Mouse (Mus musculus) cerebellum, adult 2 months (tissue): ENCODE measurements at regions not wholly inside any gene's neighbourhood (a gene's known extent, or its start where the extent isn't known, plus 50 kb on each side); places are given as distances from the start of the nearest gene placed in this dataset.

ENCODE experiments used
- DNase-seq, 2 experiments: peaks; one replicate each; pipeline ENCODE4 v3.0.0; 2021
- H3K27ac ChIP-seq: fragments of 200-500 bp; 2 replicates; pipeline ENCODE4 v1.5.1; 2012; ENCODE audit warnings: low read length, control low read depth, inconsistent platforms; ENCODE audit not compliant: insufficient read depth
- H3K27me3 ChIP-seq: fragments of 200-500 bp; 2 replicates; pipeline ENCODE4 v1.6.1; 2012; ENCODE audit warnings: inconsistent platforms, mild to moderate bottlenecking, low read length, moderate library complexity; ENCODE audit not compliant: control insufficient read depth, insufficient read depth
- H3K4me1 ChIP-seq: fragments of 200-500 bp; 2 replicates; pipeline ENCODE4 v1.6.1; 2011; ENCODE audit warnings: low read length; ENCODE audit not compliant: control insufficient read depth, insufficient read depth
- H3K4me3 ChIP-seq: fragments of 200-500 bp; replicated peaks from 2 replicates; pipeline ENCODE3; 2011; ENCODE audit warnings: mild to moderate bottlenecking, low read depth, low read length, control low read depth; ENCODE audit not compliant: insufficient read depth
- CTCF ChIP-seq: fragments of 200-500 bp; IDR thresholded peaks from 2 replicates; pipeline ENCODE4 v1.5.1; 2011; ENCODE audit warnings: low read depth, mild to moderate bottlenecking, control low read depth, low read length, moderate library complexity, borderline replicate concordance; ENCODE audit not compliant: insufficient read depth
- POLR2A ChIP-seq: fragments of 200-500 bp; IDR thresholded peaks from 2 replicates; pipeline ENCODE4 v1.6.1; 2011; ENCODE audit warnings: low read length, control low read depth, borderline replicate concordance; ENCODE audit not compliant: insufficient read depth
- WGBS: fragments of 180-500 bp; shearing (Covaris S2); methylation state at CpG from one replicate; pipeline ENCODE4 v1.1.7; 2018; 5-methylcytosine and 5-hydroxymethylcytosine counted together

DNA sequence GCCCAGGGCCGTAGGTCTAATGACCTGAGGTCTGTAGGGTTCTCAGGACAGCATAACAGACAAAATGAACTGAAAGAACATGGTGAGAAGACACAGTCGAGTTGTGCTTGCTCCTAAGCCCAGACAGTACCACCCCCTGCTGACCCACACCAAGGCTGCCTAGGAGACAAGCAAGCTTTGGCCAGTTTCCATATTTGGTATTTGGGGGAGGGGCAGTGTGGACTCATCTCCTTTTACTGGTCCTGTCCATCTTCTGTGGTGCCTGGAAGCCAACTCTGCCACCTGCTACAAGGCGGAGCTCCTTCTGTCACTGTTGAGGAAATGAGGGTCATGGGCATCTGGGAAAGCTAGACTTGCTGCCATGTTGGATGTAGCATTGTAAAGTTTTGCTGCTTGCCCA is 68.9 kb downstream of the Tex29 start:
- no peak for DNase-seq
- no peaks in the 10 kb centered on the region for H3K4me1 ChIP-seq
- 33% methylated on average over 3 of the region's 3 CpGs for WGBS
- TF ChIP-seq POLR2A (no peak), CTCF (no peak)
- H3K4me3 ChIP-seq, result no peak overlapping the region
- H3K27ac ChIP-seq, result no peak overlapping the region
- H3K27me3 ChIP-seq, result no peaks in the 10 kb centered on the region

DNA sequence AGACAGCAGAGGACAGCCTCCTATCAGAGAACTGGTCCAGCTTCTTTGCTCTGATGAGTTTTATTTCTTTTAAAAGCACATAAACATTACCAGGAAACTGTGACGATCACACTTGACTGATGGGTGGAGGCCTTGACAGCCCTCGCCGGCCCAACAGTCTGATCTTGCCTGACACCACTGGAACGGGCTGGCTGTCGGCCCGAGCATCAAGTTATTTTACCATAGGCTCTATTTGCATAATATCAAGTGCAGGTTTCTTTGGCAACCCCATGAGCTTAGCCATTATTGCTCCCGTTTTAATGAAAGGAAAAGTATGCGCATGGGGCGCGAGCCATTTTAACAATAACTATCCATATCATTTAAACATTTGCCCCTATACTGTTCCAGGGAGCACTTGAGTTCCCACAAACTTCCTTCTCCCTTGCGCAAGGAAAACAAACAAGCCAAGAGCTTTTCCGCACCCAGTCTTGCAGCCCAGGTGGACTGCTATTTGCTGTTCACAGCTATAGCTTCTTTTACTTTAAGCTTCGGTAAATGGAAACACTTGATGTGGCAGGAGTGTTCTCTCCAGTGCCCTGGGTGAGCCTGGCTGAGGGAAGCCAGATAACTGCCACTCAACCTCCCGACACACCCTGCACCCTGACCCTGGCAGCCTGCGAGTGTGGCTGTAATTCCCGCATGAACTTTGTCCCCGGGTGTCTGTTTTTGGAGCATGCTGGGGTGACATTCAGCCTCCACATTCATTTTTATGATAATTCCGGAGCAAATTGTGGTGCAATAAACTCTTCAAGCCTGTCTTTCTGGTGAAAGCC is 71.6 kb downstream of the Tex29 start:
- H3K4me3 ChIP-seq, result no peak overlapping the region
- DNase-seq, result no peak
- H3K27me3 ChIP-seq, result no peaks in the 10 kb centered on the region
- 54% methylated on average over 18 of the region's 18 CpGs for WGBS
- no peak overlapping the region for H3K27ac ChIP-seq
- TF ChIP-seq POLR2A (no peak), CTCF (no peak)
- H3K4me1 ChIP-seq, result no peaks in the 10 kb centered on the region

- H3K4me1 ChIP-seq, result no peaks in the 10 kb centered on the region
- TF ChIP-seq POLR2A, result no peak
- no peak for TF ChIP-seq CTCF
- H3K27ac ChIP-seq, result no peak overlapping the region
- 32% methylated on average over 17 of the region's 17 CpGs for WGBS
- no peak overlapping the region for H3K4me3 ChIP-seq
- H3K27me3 ChIP-seq, result no peaks in the 10 kb centered on the region
- DNase-seq, result no peak
Observed at GRCm38 (mm10) chr8:11912451-11913128, 72.3 kb downstream of the Tex29 start.

DNA sequence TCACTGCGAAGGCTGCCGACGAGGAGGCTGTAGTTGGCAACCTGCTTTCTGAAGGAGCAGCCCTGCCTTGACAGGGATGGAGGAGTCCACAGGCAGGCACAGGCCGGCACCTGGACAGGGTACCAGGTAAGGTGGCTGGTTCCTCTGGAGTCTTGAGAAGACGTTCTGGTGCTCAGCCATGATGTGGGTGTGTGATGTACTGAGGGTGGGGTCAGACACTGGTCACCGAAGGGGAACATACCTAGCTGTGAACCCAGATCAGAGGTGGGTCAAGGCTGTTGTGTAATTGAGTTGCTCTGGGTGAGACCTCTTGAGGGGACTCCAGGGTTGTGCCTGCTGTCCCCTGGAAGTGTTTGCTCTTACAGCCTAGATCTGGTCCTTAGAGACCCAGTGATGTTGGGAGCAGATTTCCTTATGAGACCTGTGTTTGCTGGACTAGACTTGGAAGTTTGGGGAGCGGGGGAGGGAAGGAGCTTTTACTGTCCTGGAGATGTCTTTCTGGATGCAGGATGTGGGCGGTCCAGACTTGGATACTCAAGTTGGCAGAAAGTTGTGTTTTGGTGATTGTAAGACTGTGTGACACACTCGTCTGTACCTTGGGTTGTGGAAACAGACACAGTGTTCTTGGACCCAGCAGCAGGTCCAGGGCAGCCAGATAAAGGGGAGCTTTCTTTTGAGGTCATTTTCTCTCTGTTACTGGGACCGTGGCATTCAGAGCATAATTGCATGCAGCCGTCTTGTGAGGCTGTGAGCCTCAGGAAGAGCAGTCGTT is 73.0 kb downstream of the Tex29 start:
- no peak for TF ChIP-seq CTCF
- TF ChIP-seq POLR2A, result no peak
- Histone ChIP-seq H3K4me3 (no peak overlapping the region), H3K27me3 (no peaks in the 10 kb centered on the region), H3K4me1 (no peaks in the 10 kb centered on the region), H3K27ac (no peak overlapping the region)
- 33% methylated on average over 12 of the region's 12 CpGs for WGBS
- peak in 1 of 2 experiments; percentile 12 for DNase-seq

GRCm38 (mm10) chr8:11914131-11914530 is 73.9 kb downstream of the Tex29 start:
- TF ChIP-seq POLR2A (no peak), CTCF (no peak)
- Histone ChIP-seq H3K27ac (no peak overlapping the region), H3K4me1 (no peaks in the 10 kb centered on the region), H3K27me3 (no peaks in the 10 kb centered on the region), H3K4me3 (no peak overlapping the region)
- WGBS, result 10% methylated on average over 7 of the region's 7 CpGs
- no peak for DNase-seq

DNA sequence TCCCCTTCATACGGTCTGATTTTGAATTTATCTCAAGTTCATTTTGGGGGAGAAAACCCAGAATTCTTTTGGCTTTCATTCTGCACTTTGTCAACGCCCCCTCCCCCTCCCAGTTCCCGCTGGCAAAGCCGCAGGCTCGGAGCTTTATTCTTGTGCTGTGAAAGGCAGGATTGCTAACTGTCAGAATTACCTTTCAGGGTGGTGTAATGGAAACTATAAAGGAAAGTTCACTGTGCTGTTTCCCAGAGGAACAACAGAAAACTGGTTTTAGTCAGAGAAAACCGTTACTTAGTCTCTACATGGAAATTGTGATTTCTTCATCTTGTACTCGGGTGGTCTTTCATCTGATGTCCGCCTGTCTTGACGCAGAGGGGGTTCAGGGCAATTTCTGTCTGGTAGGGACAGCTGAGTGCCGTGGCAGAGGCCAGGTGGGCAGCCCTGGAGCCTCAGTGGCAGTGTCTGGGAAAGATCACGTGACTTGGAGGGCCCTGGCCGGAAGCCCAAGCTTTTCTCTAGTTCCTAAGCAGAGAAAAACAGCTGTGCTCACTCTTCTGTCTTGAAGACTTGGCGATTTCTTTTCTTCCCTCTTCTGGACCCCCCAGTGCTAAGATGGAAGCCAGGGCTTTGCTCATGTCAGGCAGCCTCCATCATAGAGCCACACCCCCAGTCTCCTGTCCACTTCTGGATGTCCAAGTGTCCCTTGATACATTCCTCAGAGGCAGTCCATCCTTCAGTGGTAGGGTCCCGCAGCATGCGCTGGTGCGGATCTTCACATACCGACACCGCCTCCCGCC is 74.6 kb downstream of the Tex29 start:
- TF ChIP-seq CTCF (no peak), POLR2A (no peak)
- Histone ChIP-seq H3K4me3 (no peak overlapping the region), H3K4me1 (no peaks in the 10 kb centered on the region), H3K27me3 (no peaks in the 10 kb centered on the region), H3K27ac (no peak overlapping the region)
- WGBS, result 13% methylated on average over 19 of the region's 19 CpGs
- DNase-seq, result no peak

DNA sequence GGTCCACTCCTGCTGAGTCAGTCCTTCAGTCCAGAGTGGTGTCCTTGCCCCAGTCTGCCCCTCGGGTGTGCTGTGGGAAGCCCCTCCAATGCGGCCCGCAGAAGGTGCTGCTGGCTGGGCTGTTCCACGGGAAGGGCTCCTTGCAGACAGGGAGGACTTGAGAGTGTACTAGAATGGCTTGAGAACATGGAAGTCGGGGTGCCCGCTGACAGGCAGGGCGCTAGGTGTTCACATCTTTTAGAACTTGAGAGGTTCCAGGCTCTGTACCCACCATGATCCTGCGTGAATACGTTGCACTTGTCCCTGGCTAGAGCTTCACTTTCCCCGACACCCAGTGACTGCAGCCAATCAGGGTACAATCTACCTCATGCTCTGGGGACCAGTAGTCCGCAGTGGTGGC is 75.4 kb downstream of the Tex29 start:
- Histone ChIP-seq H3K4me1 (no peaks in the 10 kb centered on the region), H3K4me3 (no peak overlapping the region), H3K27ac (no peak overlapping the region), H3K27me3 (no peaks in the 10 kb centered on the region)
- no peak for TF ChIP-seq POLR2A
- TF ChIP-seq CTCF, result no peak
- DNase-seq, result no peak
- WGBS, result 90% methylated on average over 11 of the region's 11 CpGs
